Mouse (Mus musculus) brain, embryonic 14.5 days (tissue): ENCODE results near the gene Mbd3.

Source experiments
- CTCF ChIP-seq: fragments of 200-500 bp; IDR thresholded peaks from 2 replicates; pipeline ENCODE4 v1.5.1; 2012; ENCODE audit warnings: inconsistent platforms, mild to moderate bottlenecking, moderate library complexity, borderline replicate concordance; ENCODE audit not compliant: insufficient read depth, insufficient read length; ENCODE audit errors: extremely low read depth
- POLR2A ChIP-seq: fragments of 200-500 bp; IDR thresholded peaks from 2 replicates; pipeline ENCODE4 v1.6.1; 2012; ENCODE audit warnings: mild to moderate bottlenecking, inconsistent platforms, borderline replicate concordance; ENCODE audit not compliant: poor library complexity, insufficient read depth, insufficient read length, severe bottlenecking; ENCODE audit errors: extremely low read depth

DNA sequence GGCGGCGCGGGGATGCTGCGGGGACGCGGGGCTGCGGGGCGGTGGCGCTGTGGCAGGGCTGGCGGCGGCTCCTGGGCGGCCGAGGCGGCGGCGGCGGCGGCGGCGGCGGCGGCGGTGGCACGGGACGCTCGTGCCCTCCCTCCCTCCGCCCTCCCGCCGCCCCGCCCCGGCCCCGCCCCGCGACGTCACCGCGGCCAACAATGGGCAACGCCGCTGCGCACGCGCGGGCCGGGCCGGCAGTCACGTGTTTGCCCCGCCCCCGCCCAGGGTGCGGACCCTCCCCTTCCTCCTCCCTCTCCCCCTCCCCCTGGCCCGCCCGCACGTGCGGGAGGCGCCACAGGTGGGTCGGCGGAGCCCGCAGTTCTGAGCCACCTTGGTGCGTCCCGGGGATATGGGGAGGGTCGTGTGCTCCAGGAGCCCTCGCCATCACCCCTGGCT, 11.8 kb downstream of the Mbd3 start, which contains the start of gene Mex3d:
- TF ChIP-seq CTCF, result no peak
- TF ChIP-seq POLR2A, result peak; percentile 46; the same call in 1 of the 2 replicates
